Mouse (Mus musculus) kidney, postnatal 0 days (tissue): ENCODE data around the gene Tsr3. TPM values are rescaled to one million over a fixed set of nuclear protein-coding genes. Genes with fewer than 3 reads are reported as not detected.

Source experiments
- ATAC-seq: fragments of 200-750 bp; cut with Nextera tagmentation; replicated peaks from 2 replicates; pipeline ENCODE4 v1.8.0; 2017; ENCODE audit warnings: low read depth, moderate number of reproducible peaks, moderate TSS enrichment, moderate library complexity; ENCODE audit not compliant: low FRiP score
- DNase-seq: peaks from one replicate; pipeline ENCODE4 v3.0.0-alpha.2; 2016; ENCODE audit warnings: low spot score
- H3K27ac ChIP-seq: fragments of 300-500 bp; sonication (generic); 2 replicates; pipeline ENCODE4 v1.5.1; 2014; ENCODE audit warnings: mild to moderate bottlenecking
- H3K27me3 ChIP-seq: fragments of 300-500 bp; sonication (generic); 2 replicates; pipeline ENCODE4 v1.6.1; 2014; ENCODE audit warnings: low read length, mixed read lengths; ENCODE audit not compliant: insufficient read depth
- H3K36me3 ChIP-seq: fragments of 300-500 bp; sonication (generic); 2 replicates; pipeline ENCODE4 v1.6.1; 2014; ENCODE audit warnings: low read length, mixed read lengths; ENCODE audit not compliant: insufficient read depth
- H3K4me1 ChIP-seq: fragments of 300-500 bp; sonication (generic); replicated peaks from 2 replicates; pipeline ENCODE4 v1.6.1; 2014; ENCODE audit warnings: antibody characterized with exemption, low read length, mixed read lengths; ENCODE audit not compliant: insufficient read depth
- H3K4me2 ChIP-seq: fragments of 300-500 bp; sonication (generic); 2 replicates; pipeline ENCODE4 v1.6.1; 2014; ENCODE audit warnings: mild to moderate bottlenecking, low read length, moderate library complexity, mixed read lengths
- H3K4me3 ChIP-seq: fragments of 300-500 bp; sonication (generic); replicated peaks from 2 replicates; pipeline ENCODE4 v1.5.1; 2014; ENCODE audit warnings: low read depth, low read length
- H3K9ac ChIP-seq: fragments of 300-500 bp; sonication (generic); 2 replicates; pipeline ENCODE4 v1.6.1; 2014; ENCODE audit warnings: low read depth, low read length
- H3K9me3 ChIP-seq: fragments of 300-500 bp; sonication (generic); replicated peaks from 2 replicates; pipeline ENCODE4 v1.6.1; 2016; ENCODE audit warnings: low read length, inconsistent platforms, mixed read lengths
- CTCF ChIP-seq: IDR thresholded peaks from 2 replicates; pipeline ENCODE4 v1.5.1; 2016; ENCODE audit warnings: antibody characterized with exemption, low read depth, mild to moderate bottlenecking, moderate library complexity
- WGBS: fragments of 180-500 bp; shearing (Covaris S2); extraction: QIAGEN DNeasy Blood & Tissue Kit; methylation state at CpG from one replicate; pipeline ENCODE4 v1.1.7; 2014; 5-methylcytosine and 5-hydroxymethylcytosine counted together
- polyA plus RNA-seq: library from polyadenylated mRNA; unstranded; fragments of >200 nt; fragmentation: Nextera tagmentation; extraction: Ambion mirVana; gene quantifications from 2 replicates; pipeline ENCODE4 v1.2.1, GENCODE M21; 2015

The Tsr3 gene
- polyA plus RNA-seq, 1 experiment from 2014 or later, result 52.3 TPM

- H3K9me3 ChIP-seq, result no peaks in the 10 kb centered on the region
- TF ChIP-seq CTCF, result no peak; the same call in 1 of the 2 replicates
- ATAC-seq (no peak), DNase-seq (peak; percentile 54)
- peak overlapping the region; percentile 63 for H3K4me2 ChIP-seq
- peaks cover 18% of the 10 kb centered on the region for H3K36me3 ChIP-seq
- H3K4me3 ChIP-seq, result peak overlapping the region; percentile 100
- peaks cover 19% of the 10 kb centered on the region; the same call in 1 of the 2 replicates for H3K4me1 ChIP-seq
- H3K9ac ChIP-seq, result peak overlapping the region; percentile 100
- peak overlapping the region; percentile 99 for H3K27ac ChIP-seq
- no peaks in the 10 kb centered on the region for H3K27me3 ChIP-seq
- WGBS, result 0% methylated on average over 10 of the region's 10 CpGs
Observed at GRCm38 (mm10) chr17:25272326-25272725, 32.4 kb downstream of the Tsr3 start.

DNA sequence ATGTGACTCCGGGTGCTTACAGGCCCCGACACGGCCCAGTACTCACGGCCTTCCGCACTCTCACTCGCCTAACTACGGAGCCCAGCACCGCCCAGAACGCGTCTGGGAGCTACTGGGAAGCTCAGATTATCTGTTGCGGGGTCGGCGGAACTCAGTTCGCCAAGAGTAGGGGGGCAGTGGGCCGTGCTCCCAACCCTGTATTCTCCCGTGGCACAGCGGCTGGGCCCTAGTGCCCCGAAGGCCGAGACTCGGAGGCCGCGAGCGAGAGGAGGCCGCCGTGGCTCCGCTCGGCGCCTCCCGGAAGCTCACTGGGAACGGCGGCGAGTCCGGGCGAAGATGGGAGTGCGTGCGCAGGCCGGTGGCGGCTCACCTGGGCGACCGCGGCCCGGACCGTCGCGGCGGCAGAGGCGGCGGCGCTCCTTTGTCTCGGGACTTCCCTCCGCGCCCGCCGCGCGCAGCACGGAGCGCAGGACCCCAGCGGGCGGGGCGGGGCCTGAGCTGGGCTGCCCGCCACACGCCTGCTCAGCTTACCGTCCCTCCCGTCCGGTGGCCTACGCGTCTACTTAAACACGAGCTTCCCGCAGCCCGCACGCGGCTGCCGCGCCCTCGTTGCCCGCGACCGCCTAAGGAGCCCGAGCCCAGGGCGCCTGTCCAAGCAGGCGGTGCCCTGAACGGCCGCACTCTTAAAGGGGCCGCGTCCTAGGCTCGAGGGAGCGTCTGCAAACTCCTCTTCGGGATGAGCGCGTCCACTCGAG is 33.2 kb downstream of the Tsr3 start:
- peak overlapping the region; percentile 100 for H3K9ac ChIP-seq
- no peaks in the 10 kb centered on the region for H3K27me3 ChIP-seq
- peaks cover 10% of the 10 kb centered on the region for H3K36me3 ChIP-seq
- peak overlapping the region; percentile 100 for H3K4me3 ChIP-seq
- H3K4me2 ChIP-seq, result peak overlapping the region; percentile 63
- H3K4me1 ChIP-seq, result peaks cover 19% of the 10 kb centered on the region; the same call in 1 of the 2 replicates
- WGBS, result under 1% methylated on average over 81 of the region's 92 CpGs
- peak overlapping the region; percentile 99 for H3K27ac ChIP-seq
- ATAC-seq (peak; percentile 84), DNase-seq (peak; percentile 93)
- H3K9me3 ChIP-seq, result no peaks in the 10 kb centered on the region
- TF ChIP-seq CTCF, result no peak

DNA sequence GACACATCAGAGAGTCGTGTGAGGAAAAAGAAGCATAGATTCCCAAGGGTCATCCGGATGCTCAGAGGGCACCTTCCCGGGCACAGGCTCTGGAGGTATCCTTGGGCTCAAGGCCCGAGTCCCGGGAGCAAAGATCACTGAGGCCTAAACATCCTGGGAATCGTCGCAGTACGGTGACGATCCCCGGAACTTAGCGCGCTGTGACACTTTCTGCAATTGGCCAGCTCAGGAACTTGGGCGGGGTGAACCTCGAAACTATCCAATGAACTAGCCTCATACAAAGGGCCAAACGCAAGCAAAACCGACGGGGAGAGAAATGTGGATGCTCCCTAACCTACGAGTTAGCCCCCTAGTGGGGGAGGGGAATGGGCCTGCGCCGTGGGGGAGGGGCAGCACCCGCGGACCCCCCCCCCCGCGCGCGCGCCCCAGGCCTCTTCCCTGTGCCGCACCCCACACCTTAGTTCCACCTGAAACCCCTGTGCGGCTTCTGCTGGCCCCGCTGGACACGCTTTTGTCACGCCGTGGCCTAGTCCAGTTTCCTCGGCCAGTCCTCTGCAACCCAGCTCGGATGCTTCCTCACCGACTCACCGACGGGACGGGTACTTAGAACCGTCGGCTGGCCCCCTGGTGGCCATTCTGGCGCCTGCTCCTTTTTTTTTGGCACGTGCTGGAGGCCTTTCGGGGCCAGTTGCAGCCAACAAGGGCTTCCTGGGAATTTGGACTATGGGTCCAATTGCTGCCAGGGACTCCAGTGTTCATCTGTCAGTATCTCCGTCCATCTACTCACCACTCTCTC is 33.9 kb downstream of the Tsr3 start:
- Histone ChIP-seq H3K4me3 (peak overlapping the region; percentile 100), H3K4me2 (peak overlapping the region; percentile 52)
- peak; percentile 90 for ATAC-seq

GRCm38 (mm10) chr17:25274571-25275346 is 34.8 kb downstream of the Tsr3 start, which contains the start of gene Ube2i:
TSS of gene Ube2i (minus strand) at chr17:25274622.
- 84% methylated on average over 9 of the region's 9 CpGs for WGBS
- ATAC-seq (no peak), DNase-seq (no peak)
- TF ChIP-seq CTCF, result no peak
- H3K9ac ChIP-seq, result peak within 1 kb of the TSS; percentile 100
- peak within 1 kb of the TSS; percentile 52 for H3K4me2 ChIP-seq
- peaks cover 19% of the 10 kb centered on the region; the same call in 1 of the 2 replicates for H3K4me1 ChIP-seq
- H3K27ac ChIP-seq, result peak within 1 kb of the TSS; percentile 99
- no peaks in the 10 kb centered on the region for H3K27me3 ChIP-seq
- no peaks in the 10 kb centered on the region for H3K36me3 ChIP-seq
- no peaks in the 10 kb centered on the region for H3K9me3 ChIP-seq
- peak within 1 kb of the TSS; percentile 100 for H3K4me3 ChIP-seq

More for the DNA sequence above, 33.9 kb downstream of the Tsr3 start:
- Histone ChIP-seq H3K4me1 (peaks cover 19% of the 10 kb centered on the region; the same call in 1 of the 2 replicates), H3K9me3 (no peaks in the 10 kb centered on the region), H3K27ac (peak overlapping the region; percentile 99), H3K9ac (peak overlapping the region; percentile 100), H3K27me3 (no peaks in the 10 kb centered on the region), H3K36me3 (peaks cover 2% of the 10 kb centered on the region; the same call in 1 of the 2 replicates)
- TF ChIP-seq CTCF, result peak; percentile 86
- 0% methylated on average over 40 of the region's 45 CpGs for WGBS
- DNase-seq, result peak; percentile 97

DNA sequence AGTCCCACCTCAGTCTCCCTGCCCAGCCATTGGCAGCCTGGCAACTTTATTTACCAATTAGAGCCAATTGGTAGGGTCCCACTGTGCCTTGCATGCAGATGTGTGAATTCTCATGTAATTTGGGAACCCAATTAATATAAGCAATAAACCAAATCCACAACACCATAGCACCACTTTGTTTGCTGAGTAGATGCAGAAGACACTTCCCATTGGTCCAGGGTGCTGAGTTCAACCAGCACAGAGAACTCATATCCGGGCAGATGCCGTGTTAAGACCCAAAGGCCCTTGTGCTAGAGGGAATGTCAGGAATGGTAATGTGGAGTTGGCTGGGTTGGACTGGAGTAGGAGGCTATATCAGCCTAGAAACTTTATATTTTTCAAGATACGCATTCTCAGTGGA is 35.9 kb downstream of the Tsr3 start:
- Histone ChIP-seq H3K27me3 (no peaks in the 10 kb centered on the region), H3K4me3 (no peak overlapping the region), H3K36me3 (no peaks in the 10 kb centered on the region), H3K9ac (no peak overlapping the region), H3K9me3 (no peaks in the 10 kb centered on the region), H3K27ac (no peak overlapping the region), H3K4me2 (no peak overlapping the region), H3K4me1 (peaks cover 12% of the 10 kb centered on the region; the same call in 1 of the 2 replicates)
- TF ChIP-seq CTCF, result no peak
- ATAC-seq (no peak), DNase-seq (no peak)
- 94% methylated on average over 3 of the region's 3 CpGs for WGBS
